Mouse (Mus musculus) stomach, embryonic 14.5 days (tissue): ENCODE results near the gene Nat8f1. TPM values are rescaled to one million over a fixed set of nuclear protein-coding genes. Genes with fewer than 3 reads are reported as not detected.
"Not testable (repeated sequence)": the region's sequence is repeated elsewhere in the genome, so short reads cannot be mapped to it uniquely, and the experiment has no call there.

Experiments
- ATAC-seq: fragments of 200-750 bp; cut with Nextera tagmentation; 2 replicates; pipeline ENCODE4 v1.8.0; 2017; ENCODE audit warnings: low read depth, moderate TSS enrichment; ENCODE audit not compliant: insufficient number of reproducible peaks, insufficient read depth, low FRiP score
- H3K27ac ChIP-seq: fragments of 300-500 bp; sonication (generic); 2 replicates; pipeline ENCODE4 v1.5.1; 2014; ENCODE audit warnings: mild to moderate bottlenecking, low read length, moderate library complexity, mixed read lengths
- H3K27me3 ChIP-seq: fragments of 300-500 bp; sonication (generic); 2 replicates; pipeline ENCODE4 v1.6.1; 2014; ENCODE audit warnings: low read length, control low read depth, mixed read lengths; ENCODE audit not compliant: control insufficient read depth, insufficient read depth
- H3K36me3 ChIP-seq: fragments of 300-500 bp; sonication (generic); 2 replicates; pipeline ENCODE4 v1.6.1; 2014; ENCODE audit warnings: mild to moderate bottlenecking, control low read depth, low read length, moderate library complexity, mixed read lengths; ENCODE audit not compliant: control insufficient read depth, insufficient read depth
- H3K4me1 ChIP-seq: fragments of 300-500 bp; sonication (generic); 2 replicates; pipeline ENCODE4 v1.6.1; 2014; ENCODE audit warnings: low read length, control low read depth, mixed read lengths; ENCODE audit not compliant: control insufficient read depth, insufficient read depth
- H3K4me2 ChIP-seq: fragments of 300-500 bp; sonication (generic); replicated peaks from 2 replicates; pipeline ENCODE4 v1.6.1; 2014; ENCODE audit warnings: low read depth, low read length, control low read depth
- H3K4me3 ChIP-seq: fragments of 300-500 bp; sonication (generic); 2 replicates; pipeline ENCODE4 v1.5.1; 2014; ENCODE audit warnings: low read depth, low read length, control low read depth
- H3K9ac ChIP-seq: fragments of 300-500 bp; sonication (generic); replicated peaks from 2 replicates; pipeline ENCODE4 v1.6.1; 2014; ENCODE audit warnings: low read depth, mild to moderate bottlenecking, control low read depth, low read length, moderate library complexity, mixed read lengths
- H3K9me3 ChIP-seq: fragments of 300-500 bp; sonication (generic); 2 replicates; pipeline ENCODE4 v1.6.1; 2016; ENCODE audit warnings: low read depth, low read length, control low read depth; ENCODE audit not compliant: control insufficient read depth
- WGBS: fragments of 180-500 bp; shearing (Covaris S2); extraction: QIAGEN DNeasy Blood & Tissue Kit; methylation state at CpG from one replicate; pipeline ENCODE4 v1.1.7; 2014; 5-methylcytosine and 5-hydroxymethylcytosine counted together
- polyA plus RNA-seq: library from polyadenylated mRNA; unstranded; fragments of >200 nt; fragmentation: Nextera tagmentation; extraction: Ambion mirVana; gene quantifications from 2 replicates; pipeline ENCODE4 v1.2.1, GENCODE M21; 2014

The Nat8f1 gene
- polyA plus RNA-seq, 1 experiment from 2014 or later = 4.4 TPM

DNA sequence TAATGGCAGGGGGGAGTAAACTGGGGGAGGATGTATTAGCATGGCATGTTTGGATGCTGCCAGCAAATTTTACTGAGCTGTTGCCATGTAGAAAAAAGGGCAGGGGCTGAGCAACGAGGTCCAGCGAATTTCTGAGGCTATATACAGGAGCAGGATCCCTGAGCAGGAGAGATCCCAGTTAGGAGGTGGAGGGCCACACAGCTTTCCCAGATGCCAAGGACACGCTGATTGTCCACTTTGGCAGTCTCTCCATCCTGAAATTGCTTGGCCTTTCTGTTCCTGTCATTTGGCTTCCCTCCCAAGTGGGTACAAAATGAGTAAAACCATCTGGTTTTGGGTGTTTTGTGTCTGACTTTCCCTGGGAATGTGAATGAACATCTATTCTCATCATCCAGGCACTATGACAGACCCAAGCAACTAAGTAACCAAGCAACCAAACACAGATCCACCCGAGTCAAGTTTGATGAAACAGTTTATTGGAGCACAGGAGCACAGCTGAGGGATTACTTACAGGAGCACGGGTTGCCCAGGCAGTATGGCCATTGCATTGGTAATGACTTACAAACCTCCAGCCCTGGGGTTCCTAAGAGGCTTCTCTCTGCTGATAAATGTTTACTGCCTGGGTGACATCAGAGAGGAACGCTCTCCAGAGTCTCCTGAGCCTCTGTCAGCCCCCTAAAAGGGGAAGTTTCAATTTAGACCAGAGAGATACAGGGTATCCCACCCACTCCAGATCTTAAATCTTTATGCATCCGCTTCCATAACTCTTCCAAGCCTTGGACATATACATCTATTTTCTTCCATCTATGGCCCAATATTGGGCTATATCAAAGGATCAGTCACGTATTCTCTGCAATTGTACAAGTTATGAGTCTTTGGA lies 16.7 kb downstream of the Nat8f1 start:
- ATAC-seq, H3K4me2 ChIP-seq, H3K9me3 ChIP-seq, H3K9ac ChIP-seq, H3K27me3 ChIP-seq, H3K4me3 ChIP-seq, H3K4me1 ChIP-seq, H3K36me3 ChIP-seq, H3K27ac ChIP-seq: not testable (repeated sequence)
- 72% methylated on average over 6 of the region's 8 CpGs for WGBS

DNA sequence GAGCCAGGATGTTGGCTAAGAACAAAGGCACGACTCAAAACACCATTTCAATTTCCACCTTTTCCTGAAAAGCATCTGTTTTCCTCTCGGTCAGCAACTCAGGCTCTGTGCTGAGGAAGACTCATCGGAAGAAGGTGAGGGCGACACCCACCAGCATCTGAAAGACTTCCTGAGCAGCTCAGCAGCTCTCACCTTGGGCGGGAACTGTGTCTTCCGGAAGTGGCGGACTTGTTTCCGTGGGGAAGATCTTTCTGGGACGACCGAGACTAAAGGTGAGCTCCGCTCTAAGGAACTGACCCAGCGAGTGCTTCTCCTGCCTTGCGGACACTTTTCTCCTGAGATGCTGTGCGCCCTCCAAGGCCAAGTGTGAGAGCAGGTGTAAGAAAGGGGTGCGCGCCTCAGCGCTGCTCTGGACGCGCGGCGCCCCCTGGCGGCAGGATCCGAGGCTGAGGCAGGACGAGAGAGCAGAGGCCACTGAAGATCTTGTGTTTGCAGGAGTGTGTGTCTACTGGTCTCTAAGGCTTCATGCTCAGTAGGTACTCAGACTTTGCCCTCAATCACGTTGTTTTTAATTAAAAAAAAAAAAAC lies 20.3 kb downstream of the Nat8f1 start:
- not testable (repeated sequence) for H3K9ac ChIP-seq, H3K9me3 ChIP-seq, ATAC-seq, H3K4me3 ChIP-seq, H3K27me3 ChIP-seq, H3K27ac ChIP-seq, H3K36me3 ChIP-seq, H3K4me2 ChIP-seq, H3K4me1 ChIP-seq
- 78% methylated on average over 25 of the region's 25 CpGs for WGBS

DNA sequence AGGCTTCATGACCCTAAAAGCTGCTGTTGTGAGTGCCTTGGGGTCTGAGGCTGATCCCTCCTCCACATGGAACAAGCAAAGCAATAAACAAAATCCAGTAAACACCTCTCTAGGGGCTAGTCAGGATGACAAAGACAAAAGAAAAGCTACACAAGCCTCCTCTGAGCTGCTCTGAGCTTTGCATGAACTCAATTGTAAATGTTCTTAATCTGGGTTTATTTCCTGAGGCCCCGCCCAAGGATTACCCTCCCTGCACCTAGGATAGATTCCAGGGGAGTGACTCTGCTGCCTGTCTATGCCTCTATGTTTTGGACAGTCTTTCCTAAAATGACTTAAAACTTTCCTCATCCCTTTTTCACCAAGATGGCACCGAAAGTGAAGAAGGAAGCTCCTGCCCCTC lies 26.5 kb downstream of the Nat8f1 start:
- Histone ChIP-seq H3K27me3 (no peaks in the 10 kb centered on the region), H3K9me3 (peaks cover 3% of the 10 kb centered on the region; the same call in 1 of the 2 replicates), H3K4me2 (no peak overlapping the region), H3K36me3 (no peaks in the 10 kb centered on the region), H3K27ac (no peak overlapping the region), H3K4me1 (no peaks in the 10 kb centered on the region), H3K4me3 (no peak overlapping the region), H3K9ac (no peak overlapping the region)
- no peak for ATAC-seq
- WGBS = 92% methylated on average over 2 of the region's 2 CpGs

DNA sequence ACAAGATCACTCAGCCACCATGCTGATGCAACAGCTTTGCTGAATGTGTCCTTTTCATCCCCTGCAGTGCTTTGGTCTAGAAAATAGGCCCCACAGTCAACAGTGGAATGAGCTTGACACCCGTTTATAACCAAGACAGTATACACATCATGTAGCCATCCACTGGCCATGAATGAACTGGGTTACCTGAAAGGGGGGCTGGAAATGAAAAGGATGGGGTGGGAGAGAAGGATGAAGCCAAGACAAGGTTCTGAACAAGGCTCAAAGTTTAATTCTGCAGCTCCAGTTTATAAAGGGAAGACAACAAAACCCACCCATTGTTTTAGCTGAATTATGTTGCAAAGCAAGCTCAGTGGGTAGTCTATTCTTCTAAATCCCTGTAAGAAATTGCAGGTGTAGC lies 31.2 kb downstream of the Nat8f1 start:
- Histone ChIP-seq H3K9ac (no peak overlapping the region), H3K4me2 (no peak overlapping the region), H3K36me3 (no peaks in the 10 kb centered on the region), H3K27me3 (no peaks in the 10 kb centered on the region), H3K4me1 (no peaks in the 10 kb centered on the region), H3K9me3 (peaks cover 12% of the 10 kb centered on the region; the same call in 1 of the 2 replicates), H3K4me3 (no peak overlapping the region), H3K27ac (no peak overlapping the region)
- ATAC-seq = no peak
- WGBS = 88% methylated on average over 1 of the region's 1 CpGs

DNA sequence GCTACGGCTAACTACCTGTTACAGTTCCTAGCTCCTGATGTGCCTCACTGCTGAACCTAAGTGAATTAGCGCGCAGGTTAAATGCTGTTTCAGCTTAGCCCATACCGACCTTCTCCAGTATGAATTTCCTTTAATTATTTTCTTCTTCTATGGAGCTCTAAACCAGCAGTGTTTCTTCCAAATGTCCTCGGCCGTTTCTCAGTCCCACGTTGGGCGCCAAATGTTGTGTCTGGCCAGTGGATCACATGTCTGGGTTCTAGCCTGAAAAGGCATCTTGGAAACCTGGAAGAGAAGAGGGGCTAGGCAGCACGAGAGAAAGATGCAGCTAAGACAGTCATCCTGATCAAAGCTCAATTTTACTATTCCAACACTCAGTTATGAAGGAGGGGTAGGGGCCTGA lies 32.2 kb downstream of the Nat8f1 start:
- H3K4me3 ChIP-seq, H3K4me2 ChIP-seq, H3K4me1 ChIP-seq, H3K9ac ChIP-seq, H3K27ac ChIP-seq, H3K27me3 ChIP-seq, H3K36me3 ChIP-seq, ATAC-seq: not testable (repeated sequence)
- WGBS = 92% methylated on average over 9 of the region's 9 CpGs
- H3K9me3 ChIP-seq = peaks cover 12% of the 10 kb centered on the region; the same call in 1 of the 2 replicates

DNA sequence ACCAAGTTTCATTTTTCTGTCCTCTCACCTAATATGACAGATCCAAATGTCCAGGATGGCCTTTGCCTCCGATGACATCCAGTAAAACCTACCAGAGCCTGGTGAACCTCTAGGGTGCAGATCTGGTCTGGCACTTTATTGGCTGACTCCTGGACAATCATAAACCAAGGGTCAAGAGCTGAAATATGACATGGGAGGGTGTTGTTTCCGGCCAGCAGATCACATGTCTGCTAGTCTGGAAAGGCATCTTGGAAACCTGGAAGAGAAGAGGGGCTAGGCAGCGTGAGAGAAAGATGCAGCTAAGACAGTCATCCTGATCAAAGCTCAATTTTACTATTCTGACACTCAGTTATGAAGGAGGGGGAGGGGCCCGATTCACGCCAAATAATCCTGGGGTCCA lies 46.5 kb downstream of the Nat8f1 start, which contains the start of gene Nat8f2:
Nat8f2 (minus strand) TSS at position 153 of the 400 bp plus-strand sequence.
- not testable (repeated sequence) for H3K9me3 ChIP-seq, H3K4me3 ChIP-seq, H3K36me3 ChIP-seq, ATAC-seq, H3K27me3 ChIP-seq, H3K4me2 ChIP-seq, H3K27ac ChIP-seq, H3K4me1 ChIP-seq, H3K9ac ChIP-seq
- 69% methylated on average over 5 of the region's 5 CpGs for WGBS

DNA sequence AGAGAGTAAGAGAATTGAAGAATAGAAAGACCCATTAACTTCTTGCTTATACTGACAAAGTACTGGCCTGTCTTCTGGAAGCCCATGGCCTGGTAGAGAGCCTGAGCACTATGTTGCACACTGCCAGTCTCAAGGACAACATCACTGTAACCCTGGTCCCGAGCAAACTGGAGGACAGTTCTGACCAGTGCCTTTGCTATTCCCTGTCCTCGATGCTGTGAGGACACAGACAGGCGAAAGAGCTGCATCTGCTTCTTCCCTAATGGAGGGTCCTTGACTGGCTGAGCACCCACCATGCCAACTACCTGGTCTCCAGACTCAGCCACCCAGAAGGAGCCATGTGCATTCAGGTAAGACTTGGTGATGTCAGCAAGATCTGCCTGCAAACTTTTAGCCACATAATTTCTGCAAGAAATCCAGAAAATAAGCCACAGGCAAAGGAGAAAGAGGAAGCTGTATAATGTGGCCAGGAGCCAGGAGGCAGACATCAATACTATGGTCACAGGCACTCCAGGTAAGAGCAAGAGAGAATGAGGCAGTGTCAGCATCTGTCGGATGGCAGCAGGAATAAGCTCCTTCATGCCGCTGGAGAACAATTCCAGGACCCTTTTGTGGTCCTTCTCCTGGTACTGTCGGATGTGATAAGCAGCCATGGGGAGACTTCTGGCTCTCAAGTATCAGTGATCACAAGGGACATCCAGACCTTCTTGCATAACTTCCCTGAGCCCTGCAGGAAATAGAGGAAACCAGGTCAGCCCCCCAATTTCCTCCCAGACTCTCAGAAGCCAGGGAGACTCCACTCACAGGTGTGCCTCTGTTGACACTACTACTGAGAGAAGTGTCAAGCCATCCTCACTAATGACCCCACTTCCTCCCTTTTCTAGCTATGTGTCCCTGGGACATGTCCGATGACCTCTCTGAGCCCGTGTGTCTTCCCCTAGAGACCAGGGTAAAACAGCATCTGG lies 47.5 kb downstream of the Nat8f1 start:
- no peak for ATAC-seq
- Histone ChIP-seq H3K4me2 (no peak overlapping the region), H3K27me3 (no peaks in the 10 kb centered on the region), H3K36me3 (no peaks in the 10 kb centered on the region), H3K27ac (no peak overlapping the region), H3K4me1 (no peaks in the 10 kb centered on the region), H3K4me3 (no peak overlapping the region), H3K9ac (no peak overlapping the region), H3K9me3 (no peaks in the 10 kb centered on the region)
- 78% methylated on average over 8 of the region's 8 CpGs for WGBS

DNA sequence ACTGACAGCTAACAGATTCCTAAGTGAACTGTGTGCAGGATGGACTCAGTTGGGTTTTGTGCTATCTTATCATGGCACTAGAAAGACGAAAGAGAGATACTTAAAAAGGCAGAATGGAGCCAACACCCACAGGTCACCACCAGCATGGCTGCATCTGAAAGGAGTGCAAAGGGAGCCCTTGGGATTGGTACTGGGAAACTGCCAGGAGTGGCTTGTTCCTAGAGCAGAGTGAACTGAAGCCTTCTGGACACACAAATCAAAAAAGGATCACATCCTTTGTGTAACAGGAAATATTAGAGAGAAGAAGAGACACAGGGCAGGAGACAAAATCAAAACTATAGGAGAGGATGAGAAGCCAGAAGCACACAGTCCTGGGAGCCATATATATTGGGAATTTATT lies 48.5 kb downstream of the Nat8f1 start:
- not testable (repeated sequence) for H3K4me3 ChIP-seq, H3K27ac ChIP-seq, H3K4me1 ChIP-seq, H3K36me3 ChIP-seq, H3K4me2 ChIP-seq, H3K9me3 ChIP-seq, H3K9ac ChIP-seq, ATAC-seq, H3K27me3 ChIP-seq
- 55% methylated on average over 1 of the region's 1 CpGs for WGBS
